Mouse (Mus musculus) bone marrow macrophage, adult 2 months (primary cell): Measurements from ENCODE around the gene A730009L09Rik.

Experiments
- CTCF ChIP-seq: IDR thresholded peaks from 2 replicates; pipeline ENCODE4 v1.5.1; 2012; ENCODE audit warnings: low read depth, mild to moderate bottlenecking, low read length, moderate library complexity
- POLR2A ChIP-seq: IDR thresholded peaks from 2 replicates; pipeline ENCODE4 v1.6.1; 2012; ENCODE audit warnings: mild to moderate bottlenecking, low read depth, low read length, borderline replicate concordance

DNA sequence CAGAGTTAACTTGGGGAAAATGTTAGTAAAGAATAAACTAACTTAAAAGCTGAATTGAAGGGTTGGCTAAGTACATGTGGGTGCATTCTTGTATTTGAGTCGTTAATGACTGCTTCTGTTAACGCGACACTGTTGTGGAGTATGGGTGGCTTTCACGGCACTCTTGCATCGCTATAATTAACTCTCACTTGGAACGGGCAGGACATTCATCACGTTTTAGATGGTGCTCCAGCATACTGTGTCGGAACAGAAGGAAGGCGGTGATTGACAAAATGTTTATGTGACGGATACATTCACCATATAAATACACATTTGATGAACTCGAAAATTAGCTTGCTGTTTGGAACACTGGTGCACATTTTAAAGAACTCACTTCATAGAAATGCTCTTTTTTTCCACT, 29.0 kb upstream of the A730009L09Rik start:
- TF ChIP-seq POLR2A = no peak
- no peak for TF ChIP-seq CTCF
